20 mouse cellular contexts compared by ENCODE assay signal in the genomic region with DNA sequence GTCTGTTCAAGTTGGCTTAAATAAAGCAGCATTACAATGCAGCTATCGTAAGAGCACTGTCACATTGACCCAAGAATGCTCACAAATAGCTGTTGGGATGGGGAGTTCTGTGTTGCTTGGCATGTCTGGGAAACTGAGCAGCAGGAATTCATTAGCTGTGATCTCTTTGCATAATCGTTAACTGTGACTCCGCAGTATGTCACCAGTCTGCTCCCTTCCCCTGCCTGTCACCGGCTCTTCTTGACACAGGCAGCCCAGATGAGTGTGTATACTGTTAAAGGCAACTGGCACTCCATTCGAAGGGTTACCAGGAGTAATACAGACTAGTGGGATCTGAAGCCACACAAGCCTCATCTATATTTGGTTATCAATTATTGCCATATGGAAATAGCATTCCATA.
DNase-seq lines count a peak whose midpoint lies in the region; ATAC-seq and TF ChIP-seq lines count a peak whose summit lies in the region.
"Had no signal": no experiment of that assay in that cellular context is flagged by ENCODE, and none has a peak within 500 bp of the region (broad histone marks: within the 10 kb centered on the region; RNA-seq: fewer than 3 reads in every experiment).

No protein-coding gene starts in this region.

- DNase-seq in embryonic facial prominence, embryonic 11.5 days (ENCODE audit: low spot score), result peak; percentile 33
- no peak for DNase-seq in embryonic facial prominence, embryonic 10.5 days (ENCODE audit: low spot score)
- no peak for DNase-seq in hindbrain, postnatal 0 days (ENCODE audit: low spot score)
- DNase-seq in retina, postnatal 1 day, result peak; percentile 68
- DNase-seq in heart, postnatal 10 days, result no peak
- DNase-seq: adrenal gland, postnatal 14 days; B cell, adult 2 months; cerebellum, adult 2 months; gastrocnemius, postnatal 10 days; heart, adult 18-20 months; heart, postnatal 14 days; kidney, adult 2 months had no signal

- no peaks in the 10 kb centered on the region for H3K4me1 ChIP-seq in embryonic facial prominence, embryonic 11.5 days (ENCODE audit: control insufficient read depth, insufficient read depth, low read length)
- peaks cover 32% of the 10 kb centered on the region for H3K4me1 ChIP-seq in embryonic facial prominence, embryonic 10.5 days
- peaks cover 14% of the 10 kb centered on the region for H3K4me1 ChIP-seq in hindbrain, embryonic 12.5 days
- H3K4me1 ChIP-seq in hindbrain, postnatal 0 days (ENCODE audit: insufficient read depth, low read length), result no peaks in the 10 kb centered on the region
- H3K4me1 ChIP-seq in neural tube, embryonic 14.5 days (ENCODE audit: control insufficient read depth, insufficient read depth, low read length), result peaks cover 6% of the 10 kb centered on the region; the same call in 1 of the 2 replicates
- peaks cover 13% of the 10 kb centered on the region for H3K4me1 ChIP-seq in neural tube, embryonic 15.5 days

- no peaks in the 10 kb centered on the region for H3K9me3 ChIP-seq in embryonic facial prominence, embryonic 11.5 days (replicated peaks; ENCODE audit: control insufficient read depth, low read length)
- no peaks in the 10 kb centered on the region for H3K9me3 ChIP-seq in embryonic facial prominence, embryonic 10.5 days
- no peaks in the 10 kb centered on the region for H3K9me3 ChIP-seq in hindbrain, embryonic 12.5 days (replicated peaks)
- no peaks in the 10 kb centered on the region for H3K9me3 ChIP-seq in hindbrain, postnatal 0 days (ENCODE audit: low read length)
- H3K9me3 ChIP-seq in neural tube, embryonic 14.5 days (ENCODE audit: control insufficient read depth, low read length), result no peaks in the 10 kb centered on the region
- no peaks in the 10 kb centered on the region for H3K9me3 ChIP-seq in neural tube, embryonic 15.5 days (replicated peaks)
- H3K9me3 ChIP-seq: embryonic facial prominence, embryonic 12.5 days; G1E; heart, embryonic 10.5 days had no signal

- 46% methylated on average over 5 of the region's 5 CpGs for WGBS in embryonic facial prominence, embryonic 11.5 days
- WGBS in embryonic facial prominence, embryonic 10.5 days, result 51% methylated on average over 5 of the region's 5 CpGs
- 46% methylated on average over 5 of the region's 5 CpGs for WGBS in hindbrain, embryonic 12.5 days
- 33% methylated on average over 5 of the region's 5 CpGs for WGBS in hindbrain, postnatal 0 days
- 42% methylated on average over 5 of the region's 5 CpGs for WGBS in neural tube, embryonic 14.5 days
- WGBS in neural tube, embryonic 15.5 days, result 53% methylated on average over 5 of the region's 5 CpGs

- no peak for TF ChIP-seq CTCF in hindbrain, postnatal 0 days (IDR thresholded peaks at IDR 0.05; ENCODE audit: low read depth)

- no peak for ATAC-seq in embryonic facial prominence, embryonic 11.5 days (replicated peaks; ENCODE audit: insufficient number of reproducible peaks, low FRiP score, low TSS enrichment, low read depth)
- peak; percentile 57 for ATAC-seq in hindbrain, embryonic 12.5 days (ENCODE audit: low FRiP score)
- ATAC-seq in hindbrain, postnatal 0 days, result no peak
- ATAC-seq in neural tube, embryonic 14.5 days (ENCODE audit: low read depth), result peak; percentile 15; the same call in 1 of the 2 replicates
- ATAC-seq in neural tube, embryonic 15.5 days (ENCODE audit: low FRiP score), result no peak
- ATAC-seq: CD4-positive, CD25-positive, alpha-beta regulatory T cell, adult 4 months; intestine, embryonic 16.5 days had no signal

- H3K36me3 ChIP-seq in embryonic facial prominence, embryonic 11.5 days (replicated peaks; ENCODE audit: control insufficient read depth, insufficient read depth, low read depth, low read length), result no peaks in the 10 kb centered on the region
- H3K36me3 ChIP-seq in embryonic facial prominence, embryonic 10.5 days (replicated peaks), result no peaks in the 10 kb centered on the region
- H3K36me3 ChIP-seq in hindbrain, embryonic 12.5 days, result no peaks in the 10 kb centered on the region
- no peaks in the 10 kb centered on the region for H3K36me3 ChIP-seq in hindbrain, postnatal 0 days (ENCODE audit: insufficient read depth, low read length)
- no peaks in the 10 kb centered on the region for H3K36me3 ChIP-seq in neural tube, embryonic 14.5 days (ENCODE audit: control insufficient read depth, insufficient read depth, low read length)
- H3K36me3 ChIP-seq in neural tube, embryonic 15.5 days, result no peaks in the 10 kb centered on the region
- H3K36me3 ChIP-seq: embryonic facial prominence, embryonic 12.5 days; G1E; heart, embryonic 10.5 days had no signal

- H3K4me2 ChIP-seq in embryonic facial prominence, embryonic 11.5 days (ENCODE audit: low read depth, low read length), result no peak overlapping the region
- no peak overlapping the region for H3K4me2 ChIP-seq in hindbrain, embryonic 12.5 days (replicated peaks)
- H3K4me2 ChIP-seq in hindbrain, postnatal 0 days (ENCODE audit: low read depth, low read length), result no peak overlapping the region
- no peak overlapping the region for H3K4me2 ChIP-seq in neural tube, embryonic 14.5 days (ENCODE audit: low read depth, low read length)
- no peak overlapping the region for H3K4me2 ChIP-seq in neural tube, embryonic 15.5 days
- H3K4me2 ChIP-seq: embryonic facial prominence, embryonic 12.5 days had no signal

- no peaks in the 10 kb centered on the region for H3K27me3 ChIP-seq in embryonic facial prominence, embryonic 11.5 days (ENCODE audit: control insufficient read depth, insufficient read depth, low read length)
- no peaks in the 10 kb centered on the region for H3K27me3 ChIP-seq in embryonic facial prominence, embryonic 10.5 days (replicated peaks; ENCODE audit: low read depth, poor library complexity, severe bottlenecking)
- H3K27me3 ChIP-seq in hindbrain, embryonic 12.5 days, result no peaks in the 10 kb centered on the region
- H3K27me3 ChIP-seq in hindbrain, postnatal 0 days (ENCODE audit: insufficient read depth, low read length), result no peaks in the 10 kb centered on the region
- H3K27me3 ChIP-seq in neural tube, embryonic 14.5 days (ENCODE audit: control insufficient read depth, insufficient read depth, low read length), result no peaks in the 10 kb centered on the region
- H3K27me3 ChIP-seq in neural tube, embryonic 15.5 days (replicated peaks), result no peaks in the 10 kb centered on the region
- H3K27me3 ChIP-seq: embryonic facial prominence, embryonic 12.5 days had no signal

- intact Hi-C loops in heart, postnatal 10 days (cut with DNase I), result no loop called here

- no peak overlapping the region for H3K9ac ChIP-seq in embryonic facial prominence, embryonic 11.5 days (replicated peaks; ENCODE audit: low read length)
- no peak overlapping the region for H3K9ac ChIP-seq in hindbrain, embryonic 12.5 days
- H3K9ac ChIP-seq in hindbrain, postnatal 0 days (replicated peaks; ENCODE audit: low read length), result no peak overlapping the region
- no peak overlapping the region for H3K9ac ChIP-seq in neural tube, embryonic 14.5 days (replicated peaks; ENCODE audit: low read depth, low read length)
- H3K9ac ChIP-seq in neural tube, embryonic 15.5 days (replicated peaks), result no peak overlapping the region
- H3K9ac ChIP-seq: embryonic facial prominence, embryonic 12.5 days had no signal

- no peak overlapping the region for H3K4me3 ChIP-seq in embryonic facial prominence, embryonic 11.5 days (ENCODE audit: low read depth, low read length)
- H3K4me3 ChIP-seq in embryonic facial prominence, embryonic 10.5 days, result no peak overlapping the region
- no peak overlapping the region for H3K4me3 ChIP-seq in hindbrain, embryonic 12.5 days
- H3K4me3 ChIP-seq in hindbrain, postnatal 0 days (ENCODE audit: low read length), result no peak overlapping the region
- H3K4me3 ChIP-seq in neural tube, embryonic 14.5 days (ENCODE audit: low read depth, low read length), result no peak overlapping the region
- no peak overlapping the region for H3K4me3 ChIP-seq in neural tube, embryonic 15.5 days (replicated peaks)
- H3K4me3 ChIP-seq: embryonic facial prominence, embryonic 12.5 days; heart, embryonic 10.5 days had no signal

- H3K27ac ChIP-seq in embryonic facial prominence, embryonic 11.5 days (replicated peaks; ENCODE audit: low read depth, low read length), result no peak overlapping the region
- H3K27ac ChIP-seq in embryonic facial prominence, embryonic 10.5 days (replicated peaks), result no peak overlapping the region
- H3K27ac ChIP-seq in hindbrain, embryonic 12.5 days, result no peak overlapping the region; the same call in 1 of the 2 replicates
- no peak overlapping the region for H3K27ac ChIP-seq in hindbrain, postnatal 0 days
- H3K27ac ChIP-seq in neural tube, embryonic 14.5 days (ENCODE audit: low read depth, low read length), result no peak overlapping the region
- H3K27ac ChIP-seq in neural tube, embryonic 15.5 days (replicated peaks), result no peak overlapping the region
- H3K27ac ChIP-seq: embryonic facial prominence, embryonic 12.5 days; heart, embryonic 10.5 days had no signal

Comparison
In these comparisons a context has a peak if more than half of its experiments do, and no peak if none do; other contexts are left out.
1. ATAC-seq: peak in hindbrain, embryonic 12.5 days (single experiment) and neural tube, embryonic 14.5 days (single experiment); none in embryonic facial prominence, embryonic 11.5 days (single experiment), hindbrain, postnatal 0 days (single experiment) and neural tube, embryonic 15.5 days (single experiment).
2. DNase-seq: peak in embryonic facial prominence, embryonic 11.5 days (single experiment) and retina, postnatal 1 day (single experiment); none in embryonic facial prominence, embryonic 10.5 days (single experiment), hindbrain, postnatal 0 days (single experiment) and heart, postnatal 10 days (0 of 2).